Mouse (Mus musculus) liver, embryonic 11.5 days (tissue): ENCODE measurements around the gene Glra1. TPM values are rescaled to one million over a fixed set of nuclear protein-coding genes. Genes with fewer than 3 reads are reported as not detected.

Experiments
- ATAC-seq: fragments of 200-750 bp; cut with Nextera tagmentation; replicated peaks from 2 replicates; pipeline ENCODE4 v1.8.0; 2017; ENCODE audit warnings: moderate number of reproducible peaks, mild to moderate bottlenecking, moderate TSS enrichment, moderate library complexity; ENCODE audit not compliant: low FRiP score
- DNase-seq: peaks from one replicate; pipeline ENCODE4 v3.0.0-alpha.2; 2017; ENCODE audit warnings: low spot score
- H3K27ac ChIP-seq: fragments of 300-500 bp; sonication (generic); 2 replicates; pipeline ENCODE4 v1.5.1; 2014; ENCODE audit warnings: mild to moderate bottlenecking, low read depth, low read length, control low read depth
- H3K27me3 ChIP-seq: fragments of 300-500 bp; sonication (generic); replicated peaks from 2 replicates; pipeline ENCODE4 v1.6.1; 2014; ENCODE audit warnings: low read length, mixed read lengths; ENCODE audit not compliant: control insufficient read depth, insufficient read depth
- H3K36me3 ChIP-seq: fragments of 300-500 bp; sonication (generic); 2 replicates; pipeline ENCODE4 v1.6.1; 2014; ENCODE audit warnings: mild to moderate bottlenecking, low read length, moderate library complexity, mixed read lengths; ENCODE audit not compliant: control insufficient read depth, insufficient read depth
- H3K4me1 ChIP-seq: fragments of 300-500 bp; sonication (generic); replicated peaks from 2 replicates; pipeline ENCODE4 v1.6.1; 2014; ENCODE audit warnings: low read length, mixed read lengths; ENCODE audit not compliant: control insufficient read depth, insufficient read depth
- H3K4me2 ChIP-seq: fragments of 300-500 bp; sonication (generic); 2 replicates; pipeline ENCODE4 v1.6.1; 2014; ENCODE audit warnings: mild to moderate bottlenecking, control low read depth, moderate library complexity
- H3K4me3 ChIP-seq: fragments of 300-500 bp; sonication (generic); 2 replicates; pipeline ENCODE4 v1.5.1; 2014; ENCODE audit warnings: low read depth, low read length, control low read depth
- H3K9ac ChIP-seq: fragments of 300-500 bp; sonication (generic); 2 replicates; pipeline ENCODE4 v1.6.1; 2014; ENCODE audit warnings: low read depth, low read length, control low read depth
- H3K9me3 ChIP-seq: fragments of 300-500 bp; sonication (generic); 2 replicates; pipeline ENCODE4 v1.6.1; 2016; ENCODE audit warnings: low read length, inconsistent platforms, mixed read lengths; ENCODE audit not compliant: control insufficient read depth
- WGBS: fragments of 180-500 bp; shearing (Covaris S2); extraction: QIAGEN DNeasy Blood & Tissue Kit; methylation state at CpG from one replicate; pipeline ENCODE4 v1.1.7; 2014; 5-methylcytosine and 5-hydroxymethylcytosine counted together
- polyA plus RNA-seq: library from polyadenylated mRNA; unstranded; fragments of >200 nt; fragmentation: Nextera tagmentation; extraction: Ambion mirVana; gene quantifications from 2 replicates; pipeline ENCODE4 v1.2.1, GENCODE M21; 2014

Glra1 gene
- polyA plus RNA-seq, 1 experiment from 2014 or later, result not detected

- no peak for DNase-seq
- ATAC-seq, result no peak
- Histone ChIP-seq H3K4me3 (no peak overlapping the region), H3K4me2 (no peak overlapping the region), H3K27me3 (no peaks in the 10 kb centered on the region), H3K9me3 (no peaks in the 10 kb centered on the region), H3K27ac (no peak overlapping the region), H3K36me3 (no peaks in the 10 kb centered on the region), H3K9ac (no peak overlapping the region), H3K4me1 (0 out of 2 replicates have a peak, but pooled peaks cover 2% of the 10 kb centered on the region)
- WGBS, result 27% methylated on average over 2 of the region's 2 CpGs
These were observed 73.2 kb downstream of the Glra1 start for GRCm38 (mm10) chr11:55534766-55535165.

DNA sequence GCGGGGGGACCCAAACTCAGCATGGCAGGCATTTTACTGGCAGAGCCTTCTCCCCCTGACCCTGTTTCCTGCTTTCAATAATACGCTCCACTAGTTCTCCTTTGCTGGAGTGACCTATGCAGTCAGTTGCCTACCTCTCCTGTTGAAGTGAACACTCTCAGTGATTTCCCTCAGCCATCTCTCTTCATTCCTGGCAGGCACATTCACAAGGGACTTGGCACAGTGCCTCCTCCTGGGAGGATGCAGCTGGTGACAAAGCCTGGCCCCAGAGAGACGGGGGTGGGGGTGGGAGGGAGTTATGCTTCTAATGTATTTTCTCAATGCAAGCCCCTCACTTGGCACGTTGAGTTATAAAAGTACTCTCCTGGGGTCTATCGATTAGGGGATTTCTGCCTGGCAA, 74.6 kb downstream of the Glra1 start:
- Histone ChIP-seq H3K9ac (no peak overlapping the region), H3K27ac (no peak overlapping the region), H3K27me3 (no peaks in the 10 kb centered on the region), H3K36me3 (no peaks in the 10 kb centered on the region), H3K4me3 (no peak overlapping the region), H3K9me3 (no peaks in the 10 kb centered on the region), H3K4me2 (no peak overlapping the region), H3K4me1 (0 out of 2 replicates have a peak, but pooled peaks cover 2% of the 10 kb centered on the region)
- 75% methylated on average over 5 of the region's 5 CpGs for WGBS
- DNase-seq (no peak), ATAC-seq (no peak)

GRCm38 (mm10) chr11:55530741-55531140, 77.3 kb downstream of the Glra1 start:
- ATAC-seq, result peak; percentile 54; the same call in 1 of the 2 replicates
- H3K9ac ChIP-seq, result no peak overlapping the region
- H3K36me3 ChIP-seq, result no peaks in the 10 kb centered on the region
- H3K27ac ChIP-seq, result no peak overlapping the region
- H3K4me2 ChIP-seq, result no peak overlapping the region
- no peak overlapping the region for H3K4me3 ChIP-seq
- no peaks in the 10 kb centered on the region for H3K9me3 ChIP-seq
- H3K27me3 ChIP-seq, result no peaks in the 10 kb centered on the region
- WGBS, result 50% methylated on average over 7 of the region's 7 CpGs
- no peak for DNase-seq
- 0 out of 2 replicates have a peak, but pooled peaks cover 2% of the 10 kb centered on the region for H3K4me1 ChIP-seq

- Histone ChIP-seq H3K4me3 (no peak overlapping the region), H3K4me2 (no peak overlapping the region), H3K9me3 (no peaks in the 10 kb centered on the region), H3K27ac (no peak overlapping the region), H3K36me3 (no peaks in the 10 kb centered on the region), H3K4me1 (no peaks in the 10 kb centered on the region), H3K9ac (no peak overlapping the region), H3K27me3 (no peaks in the 10 kb centered on the region)
- 7% methylated on average over 9 of the region's 9 CpGs for WGBS
- peak; percentile 67 for DNase-seq
- 0 out of 2 replicates have a peak, but pooled peaks have one; percentile 14 for ATAC-seq
These were observed 89.0 kb downstream of the Glra1 start for GRCm38 (mm10) chr11:55518806-55519674.

DNA sequence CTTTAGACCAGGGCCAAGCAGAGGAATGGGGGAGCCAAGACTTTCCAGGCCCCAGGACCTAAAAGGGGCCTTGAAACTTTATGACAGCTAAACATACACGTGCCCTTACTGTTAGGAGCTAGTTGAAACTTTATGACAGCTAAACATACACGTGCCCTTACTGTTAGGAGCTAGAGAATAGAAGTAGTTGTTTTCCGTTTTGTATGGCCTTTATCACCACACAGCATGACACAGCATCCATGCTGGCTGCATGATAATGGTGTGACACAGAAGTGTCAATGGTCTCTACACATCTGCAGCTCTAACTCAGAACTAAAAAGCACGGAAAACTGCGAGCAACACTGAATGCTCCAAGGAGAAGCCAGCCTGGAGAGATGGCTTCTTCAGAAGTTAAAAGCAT, 90.3 kb downstream of the Glra1 start:
- peak; percentile 41; the same call in 1 of the 2 replicates for ATAC-seq
- DNase-seq, result no peak
- 50% methylated on average over 5 of the region's 5 CpGs for WGBS
- H3K27me3 ChIP-seq, result no peaks in the 10 kb centered on the region
- no peaks in the 10 kb centered on the region for H3K4me1 ChIP-seq
- H3K4me2 ChIP-seq, result no peak overlapping the region
- H3K36me3 ChIP-seq, result no peaks in the 10 kb centered on the region
- no peaks in the 10 kb centered on the region for H3K9me3 ChIP-seq
- no peak overlapping the region for H3K4me3 ChIP-seq
- H3K27ac ChIP-seq, result no peak overlapping the region
- H3K9ac ChIP-seq, result no peak overlapping the region

GRCm38 (mm10) chr11:55511374-55511773, 96.6 kb downstream of the Glra1 start:
- ATAC-seq, result no peak
- no peak overlapping the region for H3K27ac ChIP-seq
- DNase-seq, result no peak
- H3K4me3 ChIP-seq, result no peak overlapping the region
- no peaks in the 10 kb centered on the region for H3K36me3 ChIP-seq
- no peaks in the 10 kb centered on the region for H3K4me1 ChIP-seq
- no peak overlapping the region for H3K9ac ChIP-seq
- 54% methylated on average over 5 of the region's 5 CpGs for WGBS
- no peaks in the 10 kb centered on the region for H3K9me3 ChIP-seq
- H3K27me3 ChIP-seq, result no peaks in the 10 kb centered on the region
- H3K4me2 ChIP-seq, result no peak overlapping the region

GRCm38 (mm10) chr11:55505485-55505884, 102.5 kb downstream of the Glra1 start:
- Histone ChIP-seq H3K27ac (no peak overlapping the region), H3K9ac (no peak overlapping the region), H3K4me1 (no peaks in the 10 kb centered on the region), H3K36me3 (peaks cover 13% of the 10 kb centered on the region; the same call in 1 of the 2 replicates), H3K27me3 (no peaks in the 10 kb centered on the region), H3K4me3 (no peak overlapping the region), H3K4me2 (no peak overlapping the region), H3K9me3 (no peaks in the 10 kb centered on the region)
- no peak for ATAC-seq
- 79% methylated on average over 3 of the region's 3 CpGs for WGBS
- DNase-seq, result no peak

DNA sequence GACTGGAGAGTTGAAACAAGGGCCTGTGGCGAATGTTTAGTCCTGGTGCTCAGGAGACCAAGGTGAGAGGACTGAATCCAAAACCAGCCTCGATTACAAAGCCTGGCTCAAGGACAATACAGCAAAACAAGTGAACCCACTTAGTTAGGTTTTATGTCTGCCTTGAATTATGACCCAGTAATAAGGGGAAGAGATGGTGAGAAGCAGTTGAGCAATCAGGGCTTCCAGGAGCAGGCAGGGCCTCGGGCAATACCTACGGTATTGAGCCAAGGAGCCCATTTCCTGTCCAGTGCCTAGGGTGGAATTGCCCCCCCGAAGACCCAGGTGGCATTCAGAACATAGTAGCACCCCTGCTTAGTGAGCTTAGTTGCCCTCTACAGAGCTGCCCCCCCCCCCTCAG, 105.1 kb downstream of the Glra1 start:
- H3K27me3 ChIP-seq, result no peaks in the 10 kb centered on the region
- WGBS, result 66% methylated on average over 5 of the region's 5 CpGs

More for the DNA sequence above, 105.1 kb downstream of the Glra1 start:
- ATAC-seq, result no peak
- Histone ChIP-seq H3K9ac (no peak overlapping the region), H3K4me2 (no peak overlapping the region), H3K4me1 (no peaks in the 10 kb centered on the region), H3K9me3 (no peaks in the 10 kb centered on the region), H3K27ac (no peak overlapping the region), H3K4me3 (no peak overlapping the region), H3K36me3 (peaks cover 24% of the 10 kb centered on the region)
- DNase-seq, result no peak
